Mouse (Mus musculus) lung, embryonic 14.5 days (tissue): ENCODE data around the gene Prkar2a. TPM values are rescaled to one million over a fixed set of nuclear protein-coding genes. Genes with fewer than 3 reads are reported as not detected.
"Not testable (repeated sequence)": the region's sequence is repeated elsewhere in the genome, so short reads cannot be mapped to it uniquely, and the experiment has no call there.

Experiments
- ATAC-seq: fragments of 200-750 bp; cut with Nextera tagmentation; 2 replicates; pipeline ENCODE4 v1.8.0; 2017; ENCODE audit warnings: mild to moderate bottlenecking, moderate TSS enrichment, moderate library complexity; ENCODE audit not compliant: insufficient read depth
- DNase-seq: peaks from one replicate; pipeline ENCODE4 v3.0.0-alpha.2; 2015
- H3K27ac ChIP-seq: fragments of 300-500 bp; sonication (generic); 2 replicates; pipeline ENCODE4 v1.5.1; 2014; ENCODE audit warnings: low read depth, mild to moderate bottlenecking, moderate library complexity
- H3K27me3 ChIP-seq: fragments of 300-500 bp; sonication (generic); 2 replicates; pipeline ENCODE4 v1.6.1; 2014; ENCODE audit warnings: low read length, control low read depth; ENCODE audit not compliant: insufficient read depth
- H3K36me3 ChIP-seq: fragments of 300-500 bp; sonication (generic); 2 replicates; pipeline ENCODE4 v1.6.1; 2014; ENCODE audit warnings: control low read depth; ENCODE audit not compliant: insufficient read depth
- H3K4me1 ChIP-seq: fragments of 300-500 bp; sonication (generic); 2 replicates; pipeline ENCODE4 v1.6.1; 2014; ENCODE audit warnings: antibody characterized with exemption, control low read depth; ENCODE audit not compliant: insufficient read depth
- H3K4me2 ChIP-seq: fragments of 300-500 bp; sonication (generic); 2 replicates; pipeline ENCODE4 v1.6.1; 2014; ENCODE audit warnings: mild to moderate bottlenecking
- H3K4me3 ChIP-seq: fragments of 300-500 bp; sonication (generic); 2 replicates; pipeline ENCODE4 v1.5.1; 2014; ENCODE audit warnings: low read depth, low read length
- H3K9ac ChIP-seq: fragments of 300-500 bp; sonication (generic); 2 replicates; pipeline ENCODE4 v1.6.1; 2014
- H3K9me3 ChIP-seq: fragments of 300-500 bp; sonication (generic); 2 replicates; pipeline ENCODE4 v1.6.1; 2016; ENCODE audit warnings: low read depth, low read length, control low read depth
- CTCF ChIP-seq: IDR thresholded peaks from 2 replicates; pipeline ENCODE4 v1.5.1; 2016; ENCODE audit warnings: antibody characterized with exemption, low read depth
- WGBS: fragments of 180-500 bp; shearing (Covaris S2); extraction: QIAGEN DNeasy Blood & Tissue Kit; methylation state at CpG from one replicate; pipeline ENCODE4 v1.1.7; 2014; 5-methylcytosine and 5-hydroxymethylcytosine counted together
- polyA plus RNA-seq: library from polyadenylated mRNA; unstranded; fragments of >200 nt; fragmentation: Nextera tagmentation; extraction: Ambion mirVana; gene quantifications from 2 replicates; pipeline ENCODE4 v1.2.1, GENCODE M21; 2014

The Prkar2a gene
- 35.0 and 38.1 TPM in 2 replicates for polyA plus RNA-seq

GRCm38 (mm10) chr9:108689106-108689505 is at the start of gene Prkar2a:
Gene Prkar2a, plus strand, starts transcription at chr9:108689314.
- ATAC-seq (no peak), DNase-seq (no peak)
- 63% methylated on average over 1 of the region's 1 CpGs for WGBS
- Histone ChIP-seq H3K27ac (no peak within 1 kb of the TSS), H3K27me3 (no peaks in the 10 kb centered on the region), H3K9ac (no peak within 1 kb of the TSS), H3K4me1 (no peaks in the 10 kb centered on the region; the same call in 1 of the 2 replicates), H3K4me3 (no peak within 1 kb of the TSS), H3K36me3 (0 out of 2 replicates have a peak, but pooled peaks cover 3% of the 10 kb centered on the region), H3K9me3 (no peaks in the 10 kb centered on the region), H3K4me2 (no peak within 1 kb of the TSS)
- no peak for TF ChIP-seq CTCF

- Histone ChIP-seq H3K27me3 (no peaks in the 10 kb centered on the region), H3K9ac (no peak overlapping the region), H3K36me3 (peaks cover 34% of the 10 kb centered on the region), H3K4me2 (no peak overlapping the region), H3K27ac (no peak overlapping the region), H3K9me3 (no peaks in the 10 kb centered on the region), H3K4me3 (no peak overlapping the region), H3K4me1 (no peaks in the 10 kb centered on the region)
- 92% methylated on average over 2 of the region's 2 CpGs for WGBS
- ATAC-seq (no peak), DNase-seq (no peak)
- TF ChIP-seq CTCF, result no peak
These were observed 49.3 kb upstream of the Prkar2a start for GRCm38 (mm10) chr9:108639825-108640224.

GRCm38 (mm10) chr9:108648166-108648565 is 40.9 kb upstream of the Prkar2a start:
- Histone ChIP-seq H3K9ac (peak overlapping the region; percentile 89), H3K4me1 (peaks cover 6% of the 10 kb centered on the region; the same call in 1 of the 2 replicates), H3K9me3 (no peaks in the 10 kb centered on the region), H3K4me2 (peak overlapping the region; percentile 89), H3K27ac (peak overlapping the region; percentile 94), H3K36me3 (peaks cover 9% of the 10 kb centered on the region), H3K27me3 (no peaks in the 10 kb centered on the region), H3K4me3 (peak overlapping the region; percentile 99)
- no peak for DNase-seq
- no peak for TF ChIP-seq CTCF
- no peak for ATAC-seq
- 26% methylated on average over 10 of the region's 10 CpGs for WGBS

- Histone ChIP-seq H3K9ac (peak within 1 kb of the TSS; percentile 89), H3K27ac (peak within 1 kb of the TSS; percentile 94), H3K4me3 (peak within 1 kb of the TSS; percentile 99), H3K4me1 (peaks cover 6% of the 10 kb centered on the region; the same call in 1 of the 2 replicates), H3K27me3 (no peaks in the 10 kb centered on the region), H3K4me2 (peak within 1 kb of the TSS; percentile 89), H3K9me3 (no peaks in the 10 kb centered on the region), H3K36me3 (0 out of 2 replicates have a peak, but pooled peaks cover 5% of the 10 kb centered on the region)
- peak; percentile 98 for ATAC-seq
- WGBS, result under 1% methylated on average over 96 of the region's 112 CpGs
- TF ChIP-seq CTCF, result no peak
- peak; percentile 97 for DNase-seq
These were observed 40.2 kb upstream of the Prkar2a start, which contains the start of gene Arih2 for GRCm38 (mm10) chr9:108648611-108649560. Gene Arih2, minus strand, starts transcription at chr9:108649386.

- Histone ChIP-seq H3K4me1 (peaks cover 6% of the 10 kb centered on the region; the same call in 1 of the 2 replicates), H3K27ac (peak overlapping the region; percentile 94), H3K9ac (peak overlapping the region; percentile 89), H3K27me3 (no peaks in the 10 kb centered on the region), H3K4me2 (peak overlapping the region; percentile 89), H3K9me3 (no peaks in the 10 kb centered on the region), H3K36me3 (0 out of 2 replicates have a peak, but pooled peaks cover 3% of the 10 kb centered on the region), H3K4me3 (peak overlapping the region; percentile 99)
- no peak for DNase-seq
- WGBS, result 22% methylated on average over 29 of the region's 29 CpGs
- no peak for TF ChIP-seq CTCF
- ATAC-seq, result peak; percentile 32
These were observed 39.3 kb upstream of the Prkar2a start for GRCm38 (mm10) chr9:108649561-108650440.

GRCm38 (mm10) chr9:108654566-108655464 is 34.3 kb upstream of the Prkar2a start:
- Histone ChIP-seq H3K27me3 (no peaks in the 10 kb centered on the region), H3K4me3 (no peak overlapping the region), H3K9me3 (no peaks in the 10 kb centered on the region), H3K27ac (no peak overlapping the region), H3K9ac (no peak overlapping the region), H3K4me2 (no peak overlapping the region), H3K36me3 (no peaks in the 10 kb centered on the region), H3K4me1 (peaks cover 4% of the 10 kb centered on the region; the same call in 1 of the 2 replicates)
- WGBS, result 74% methylated on average over 10 of the region's 10 CpGs
- TF ChIP-seq CTCF, result no peak
- no peak for ATAC-seq
- DNase-seq, result no peak

GRCm38 (mm10) chr9:108655865-108656264 is 33.2 kb upstream of the Prkar2a start:
- H3K4me3 ChIP-seq, ATAC-seq, DNase-seq, H3K4me2 ChIP-seq, H3K27ac ChIP-seq, H3K9ac ChIP-seq, H3K27me3 ChIP-seq, H3K9me3 ChIP-seq, H3K4me1 ChIP-seq, H3K36me3 ChIP-seq: not testable (repeated sequence)
- WGBS, result 71% methylated on average over 7 of the region's 7 CpGs
